Mouse (Mus musculus) heart, embryonic 14.5 days (tissue): ENCODE results near the gene Eps8l1. TPM values are rescaled to one million over a fixed set of nuclear protein-coding genes. Genes with fewer than 3 reads are reported as not detected.
"Not testable (repeated sequence)": the region's sequence is repeated elsewhere in the genome, so short reads cannot be mapped to it uniquely, and the experiment has no call there.

Experiments
- ATAC-seq: fragments of 200-750 bp; cut with Nextera tagmentation; 2 replicates; pipeline ENCODE4 v1.8.0; 2017; ENCODE audit warnings: low read depth, moderate TSS enrichment; ENCODE audit not compliant: insufficient number of reproducible peaks, insufficient read depth, low FRiP score
- H3K27ac ChIP-seq, 2 experiments: fragments of 200-500 bp in 1 of 2; fragments of 300-500 bp in 1 of 2; sonication (generic) in 1 of 2; replicated peaks in 1 of 2; 2 replicates each; pipeline ENCODE4 v1.5.1; 2012 to 2014; ENCODE audit warnings: low read depth in 2 of 2, low read length in 2 of 2, control low read depth in 1 of 2, mild to moderate bottlenecking in 1 of 2, mixed read lengths in 1 of 2; ENCODE audit not compliant: control insufficient read depth in 1 of 2, insufficient read depth in 1 of 2
- H3K27me3 ChIP-seq: fragments of 300-500 bp; sonication (generic); 2 replicates; pipeline ENCODE4 v1.6.1; 2014; ENCODE audit warnings: mild to moderate bottlenecking, low read length, control low read depth; ENCODE audit not compliant: control insufficient read depth, insufficient read depth
- H3K36me3 ChIP-seq: fragments of 300-500 bp; sonication (generic); 2 replicates; pipeline ENCODE4 v1.6.1; 2014; ENCODE audit warnings: mild to moderate bottlenecking, control low read depth, low read length, mixed read lengths; ENCODE audit not compliant: control insufficient read depth, insufficient read depth
- H3K4me1 ChIP-seq, 2 experiments: fragments of 200-500 bp in 1 of 2; fragments of 300-500 bp in 1 of 2; sonication (generic) in 1 of 2; 2 replicates each; pipeline ENCODE4 v1.6.1; 2012 to 2014; ENCODE audit warnings: low read length in 2 of 2, control low read depth in 1 of 2, mixed read lengths in 1 of 2; ENCODE audit not compliant: control insufficient read depth in 2 of 2, insufficient read depth in 2 of 2
- H3K4me2 ChIP-seq: fragments of 300-500 bp; sonication (generic); 2 replicates; pipeline ENCODE4 v1.6.1; 2014; ENCODE audit warnings: mild to moderate bottlenecking, low read length
- H3K4me3 ChIP-seq, 2 experiments: fragments of 200-500 bp in 1 of 2; fragments of 300-500 bp in 1 of 2; sonication (generic) in 1 of 2; 2 replicates each; pipeline ENCODE4 v1.5.1; 2012 to 2014; ENCODE audit warnings: low read length in 2 of 2, mild to moderate bottlenecking in 2 of 2, control low read depth in 1 of 2, low read depth in 1 of 2, moderate library complexity in 1 of 2; ENCODE audit not compliant: control insufficient read depth in 1 of 2, insufficient read depth in 1 of 2
- H3K9ac ChIP-seq: fragments of 300-500 bp; sonication (generic); 2 replicates; pipeline ENCODE4 v1.6.1; 2014; ENCODE audit warnings: mild to moderate bottlenecking, low read length
- H3K9me3 ChIP-seq: fragments of 300-500 bp; sonication (generic); 2 replicates; pipeline ENCODE4 v1.6.1; 2016; ENCODE audit warnings: low read length, control low read depth; ENCODE audit not compliant: control insufficient read depth
- WGBS: fragments of 180-500 bp; shearing (Covaris S2); extraction: QIAGEN DNeasy Blood & Tissue Kit; methylation state at CpG from one replicate; pipeline ENCODE4 v1.1.7; 2014; 5-methylcytosine and 5-hydroxymethylcytosine counted together
- microRNA-seq: library from miRNA; unstranded; fragments of <30 nt; microRNA quantifications from one replicate; pipeline ENCODE4, GENCODE M21; 2016
- polyA plus RNA-seq: library from polyadenylated mRNA; unstranded; fragments of >200 nt; fragmentation: Nextera tagmentation; extraction: Ambion mirVana; gene quantifications from 2 replicates; pipeline ENCODE4 v1.2.1, GENCODE M21; 2014

Eps8l1 gene
- polyA plus RNA-seq, 1 experiment from 2014 or later, result 4.7 TPM

GRCm38 (mm10) chr7:4523205-4524130 lies 63.0 kb downstream of the Eps8l1 start:
- Histone ChIP-seq H3K9ac (peak overlapping the region; percentile 92), H3K4me2 (peak overlapping the region; percentile 69), H3K27me3 (0 out of 2 replicates have a peak, but pooled peaks cover 4% of the 10 kb centered on the region), H3K36me3 (peaks cover 22% of the 10 kb centered on the region), H3K9me3 (no peaks in the 10 kb centered on the region), H3K27ac (peak overlapping the region; percentile 97 to 99; a peak in 3 of 4 replicates), H3K4me1 (peaks cover 25 to 30% of the 10 kb centered on the region in 2 experiments), H3K4me3 (peak overlapping the region in 1 of 2 experiments; percentile 69; a peak in 2 of 4 replicates)
- ATAC-seq, result no peak
- WGBS, result 78% methylated on average over 33 of the region's 33 CpGs

- Histone ChIP-seq H3K4me1 (peaks cover 20 to 27% of the 10 kb centered on the region in 2 experiments), H3K27ac (peak within 1 kb of the TSS; percentile 97 to 99; a peak in 3 of 4 replicates), H3K36me3 (peaks cover 13% of the 10 kb centered on the region), H3K4me3 (peak within 1 kb of the TSS in 1 of 2 experiments; percentile 69; a peak in 1 of 4 replicates), H3K4me2 (peak within 1 kb of the TSS; percentile 69), H3K9ac (peak within 1 kb of the TSS; percentile 92)
- not testable (repeated sequence) for ATAC-seq, H3K27me3 ChIP-seq, H3K9me3 ChIP-seq
- WGBS, result 65% methylated on average over 15 of the region's 15 CpGs
Observed at GRCm38 (mm10) chr7:4524212-4524922, 63.9 kb downstream of the Eps8l1 start, which contains the start of gene Tnni3. Tnni3 (minus strand) TSS chr7:4524229.

GRCm38 (mm10) chr7:4526341-4527301 lies 66.1 kb downstream of the Eps8l1 start:
- H3K27ac ChIP-seq, result peak overlapping the region; percentile 5 to 20; a peak in 1 of 4 replicates
- H3K9ac ChIP-seq, result peak overlapping the region; percentile 64
- no peaks in the 10 kb centered on the region for H3K36me3 ChIP-seq
- peak; percentile 74 for ATAC-seq
- H3K9me3 ChIP-seq, result no peaks in the 10 kb centered on the region
- peaks cover 11 to 20% of the 10 kb centered on the region in 2 experiments for H3K4me1 ChIP-seq
- peak overlapping the region; percentile 69 for H3K4me2 ChIP-seq
- H3K4me3 ChIP-seq, result peak overlapping the region; percentile 34 to 41
- 18% methylated on average over 40 of the region's 40 CpGs for WGBS
- H3K27me3 ChIP-seq, result 0 out of 2 replicates have a peak, but pooled peaks cover 4% of the 10 kb centered on the region

- Histone ChIP-seq H3K27me3 (0 out of 2 replicates have a peak, but pooled peaks cover 4% of the 10 kb centered on the region), H3K4me1 (peaks cover 11 to 23% of the 10 kb centered on the region in 2 experiments), H3K4me2 (peak overlapping the region; percentile 69), H3K4me3 (0 out of 4 replicates have a peak overlapping the region, but pooled peaks of 1 of the 2 experiments have one; percentile 34), H3K27ac (no peak overlapping the region), H3K9me3 (no peaks in the 10 kb centered on the region), H3K36me3 (no peaks in the 10 kb centered on the region), H3K9ac (peak overlapping the region; percentile 64; the same call in 1 of the 2 replicates)
- WGBS, result 45% methylated on average over 18 of the region's 18 CpGs
- no peak for ATAC-seq
Observed at GRCm38 (mm10) chr7:4527302-4527689, 66.8 kb downstream of the Eps8l1 start.

Small RNAs within 50 kb of the gene (microRNA-seq; reads per million reads assigned to microRNA genes)
- gene Gm24605, result not detected

Other genes with a start within 250 kb of the Eps8l1 start
- 0.24 and 0.27 TPM in 2 replicates for gene Lilra5, start 222.9 kb upstream of the Eps8l1 start, polyA plus RNA-seq
- gene Ncr1, start 123.0 kb upstream of the Eps8l1 start, polyA plus RNA-seq, result not detected in 2 replicates
- 0.22 and 0.34 TPM in 2 replicates for gene Gp6, start 62.9 kb upstream of the Eps8l1 start, polyA plus RNA-seq
- gene Rdh13, start 15.0 kb upstream of the Eps8l1 start, polyA plus RNA-seq, result 29.5 and 30.7 TPM in 2 replicates
- 41.7 and 47.7 TPM in 2 replicates for gene Ppp1r12c, start 41.0 kb downstream of the Eps8l1 start, polyA plus RNA-seq
- gene Tnnt1, start 55.7 kb downstream of the Eps8l1 start, polyA plus RNA-seq, result 479 and 551 TPM in 2 replicates
- 2,958 and 3,056 TPM in 2 replicates for gene Tnni3, start 63.6 kb downstream of the Eps8l1 start, polyA plus RNA-seq
- 0.15 and 0.51 TPM in 2 replicates for gene Dnaaf3, start 71.8 kb downstream of the Eps8l1 start, polyA plus RNA-seq
- 0.55 and 0.78 TPM in 2 replicates for gene Syt5, start 86.9 kb downstream of the Eps8l1 start, polyA plus RNA-seq
- gene Ptprh, start 143.4 kb downstream of the Eps8l1 start, polyA plus RNA-seq, result not detected in 2 replicates
- gene Tmem86b, start 170.7 kb downstream of the Eps8l1 start, polyA plus RNA-seq, result 1.2 and 1.6 TPM in 2 replicates
- 7.1 and 8.1 TPM in 2 replicates for gene Ppp6r1, start 198.3 kb downstream of the Eps8l1 start, polyA plus RNA-seq
- gene Hspbp1, start 224.4 kb downstream of the Eps8l1 start, polyA plus RNA-seq, result 65.4 TPM in 2 replicates
- gene Brsk1, start 229.9 kb downstream of the Eps8l1 start, polyA plus RNA-seq, result 1.3 and 1.4 TPM in 2 replicates